Mouse (Mus musculus): Measurements from ENCODE around the gene Olfr825. TPM values are rescaled to one million over a fixed set of nuclear protein-coding genes. Genes with fewer than 3 reads are reported as not detected.
"Not testable (repeated sequence)": the region's sequence is repeated elsewhere in the genome, so short reads cannot be mapped to it uniquely, and the experiment has no call there.

Olfr825 gene
- polyA plus RNA-seq (2012; rRNA removed), result not detected in 2 replicates

GRCm38 (mm10) chr10:130166666-130167065 lies at the start of gene Olfr825:
Olfr825 (minus strand) TSS chr10:130166766.
- H3K27ac ChIP-seq (ENCODE audit: control insufficient read depth, insufficient read depth, low read length), result no peak within 1 kb of the TSS
- no peak for DNase-seq
- H3K4me3 ChIP-seq (ENCODE audit: control insufficient read depth, insufficient read depth, low read length), result no peak within 1 kb of the TSS
- no peaks in the 10 kb centered on the region for H3K36me3 ChIP-seq (ENCODE audit: control insufficient read depth, insufficient read depth, low read length)
- H3K4me1 ChIP-seq (replicated peaks; ENCODE audit: control insufficient read depth, insufficient read depth, low read length), result no peaks in the 10 kb centered on the region
- TF ChIP-seq POLR2A (IDR thresholded peaks at IDR 0.05; ENCODE audit: control insufficient read depth, extremely low read depth, insufficient read depth, low read length, poor library complexity) (no peak), CTCF (IDR thresholded peaks at IDR 0.05; ENCODE audit: borderline replicate concordance, control insufficient read depth, extremely low read depth, insufficient read depth, low read length, poor library complexity) (no peak)
- H3K27me3 ChIP-seq (ENCODE audit: control insufficient read depth, insufficient read depth, low read length), result no peaks in the 10 kb centered on the region

DNA sequence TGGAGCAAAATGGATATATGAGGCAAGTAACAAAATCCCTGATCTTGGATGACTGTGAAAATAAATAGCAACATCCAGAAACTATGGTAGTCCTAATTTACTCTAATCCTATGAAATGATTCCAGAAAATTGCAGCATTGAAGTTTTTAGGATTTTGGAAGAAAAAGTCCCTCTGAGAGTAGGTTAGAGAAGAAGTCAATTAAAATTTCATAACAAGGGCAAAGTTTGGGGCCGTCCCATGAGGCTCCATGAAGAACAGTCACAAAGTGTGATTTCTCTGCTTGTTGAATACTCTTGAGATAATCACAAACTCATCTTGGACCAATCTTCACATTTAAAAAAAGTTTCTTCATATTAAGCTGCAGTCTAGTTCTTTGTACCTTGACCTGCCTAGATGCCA lies 47.7 kb upstream of the Olfr825 start, which contains the start of gene Olfr827:
TSS of gene Olfr827 (minus strand) at position 101 of the 400 bp plus-strand sequence.
- Histone ChIP-seq H3K36me3 (ENCODE audit: control insufficient read depth, insufficient read depth, low read length) (no peaks in the 10 kb centered on the region), H3K4me3 (ENCODE audit: control insufficient read depth, insufficient read depth, low read length) (no peak within 1 kb of the TSS), H3K27ac (ENCODE audit: control insufficient read depth, insufficient read depth, low read length) (no peak within 1 kb of the TSS), H3K27me3 (ENCODE audit: control insufficient read depth, insufficient read depth, low read length) (no peaks in the 10 kb centered on the region), H3K4me1 (replicated peaks; ENCODE audit: control insufficient read depth, insufficient read depth, low read length) (no peaks in the 10 kb centered on the region)
- TF ChIP-seq POLR2A (IDR thresholded peaks at IDR 0.05; ENCODE audit: control insufficient read depth, extremely low read depth, insufficient read depth, low read length, poor library complexity) (no peak), CTCF (IDR thresholded peaks at IDR 0.05; ENCODE audit: borderline replicate concordance, control insufficient read depth, extremely low read depth, insufficient read depth, low read length, poor library complexity) (no peak)
- 88% methylated on average over 1 of the region's 1 CpGs for WGBS
- DNase-seq, result no peak

GRCm38 (mm10) chr10:130184086-130184485 lies 17.5 kb upstream of the Olfr825 start, which contains the start of gene Olfr826:
Olfr826 (minus strand) TSS chr10:130184186.
- DNase-seq, result no peak
- Histone ChIP-seq H3K36me3 (ENCODE audit: control insufficient read depth, insufficient read depth, low read length) (no peaks in the 10 kb centered on the region), H3K27me3 (ENCODE audit: control insufficient read depth, insufficient read depth, low read length) (no peaks in the 10 kb centered on the region), H3K4me1 (replicated peaks; ENCODE audit: control insufficient read depth, insufficient read depth, low read length) (no peaks in the 10 kb centered on the region), H3K27ac (ENCODE audit: control insufficient read depth, insufficient read depth, low read length) (no peak within 1 kb of the TSS), H3K4me3 (ENCODE audit: control insufficient read depth, insufficient read depth, low read length) (no peak within 1 kb of the TSS)
- TF ChIP-seq CTCF (IDR thresholded peaks at IDR 0.05; ENCODE audit: borderline replicate concordance, control insufficient read depth, extremely low read depth, insufficient read depth, low read length, poor library complexity), result no peak
- no peak for TF ChIP-seq POLR2A (IDR thresholded peaks at IDR 0.05; ENCODE audit: control insufficient read depth, extremely low read depth, insufficient read depth, low read length, poor library complexity)
- WGBS, result 79% methylated on average over 1 of the region's 1 CpGs

GRCm38 (mm10) chr10:130165196-130165595 lies 1.4 kb downstream of the Olfr825 start:
- no peak for DNase-seq
- Histone ChIP-seq H3K27ac (ENCODE audit: control insufficient read depth, insufficient read depth, low read length) (no peak overlapping the region), H3K36me3 (ENCODE audit: control insufficient read depth, insufficient read depth, low read length) (no peaks in the 10 kb centered on the region), H3K27me3 (ENCODE audit: control insufficient read depth, insufficient read depth, low read length) (no peaks in the 10 kb centered on the region), H3K4me1 (replicated peaks; ENCODE audit: control insufficient read depth, insufficient read depth, low read length) (no peaks in the 10 kb centered on the region), H3K4me3 (ENCODE audit: control insufficient read depth, insufficient read depth, low read length) (no peak overlapping the region)
- TF ChIP-seq POLR2A (IDR thresholded peaks at IDR 0.05; ENCODE audit: control insufficient read depth, extremely low read depth, insufficient read depth, low read length, poor library complexity) (no peak), CTCF (IDR thresholded peaks at IDR 0.05; ENCODE audit: borderline replicate concordance, control insufficient read depth, extremely low read depth, insufficient read depth, low read length, poor library complexity) (no peak)

GRCm38 (mm10) chr10:130144121-130144520 lies 22.4 kb downstream of the Olfr825 start:
- H3K36me3 ChIP-seq (ENCODE audit: control insufficient read depth, insufficient read depth, low read length), result no peaks in the 10 kb centered on the region
- TF ChIP-seq CTCF (IDR thresholded peaks at IDR 0.05; ENCODE audit: borderline replicate concordance, control insufficient read depth, extremely low read depth, insufficient read depth, low read length, poor library complexity) (no peak), POLR2A (IDR thresholded peaks at IDR 0.05; ENCODE audit: control insufficient read depth, extremely low read depth, insufficient read depth, low read length, poor library complexity) (no peak)

DNA sequence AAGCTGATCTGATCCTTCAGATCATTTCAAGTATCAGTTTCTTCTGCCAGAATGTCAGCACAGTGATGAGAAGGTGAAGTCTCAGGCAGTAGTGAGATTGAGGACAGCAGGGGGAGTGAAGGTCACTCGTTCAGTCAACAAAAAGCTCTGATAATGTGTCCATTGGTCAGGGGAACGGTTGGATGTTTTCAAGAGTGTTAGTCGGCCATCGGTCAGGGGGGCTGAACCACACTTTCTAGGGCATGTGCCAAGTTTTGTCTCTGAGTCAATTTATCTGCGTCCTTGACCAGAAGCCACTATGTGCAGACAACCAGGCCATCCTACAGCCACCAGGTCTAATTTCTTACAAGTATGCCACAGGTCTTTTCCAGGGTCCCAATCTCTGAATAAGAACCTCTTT lies 24.1 kb downstream of the Olfr825 start:
- not testable (repeated sequence) for H3K36me3 ChIP-seq (ENCODE audit: control insufficient read depth, insufficient read depth, low read length); H3K4me1 ChIP-seq (replicated peaks; ENCODE audit: control insufficient read depth, insufficient read depth, low read length); H3K27me3 ChIP-seq (ENCODE audit: control insufficient read depth, insufficient read depth, low read length); H3K4me3 ChIP-seq (ENCODE audit: control insufficient read depth, insufficient read depth, low read length); DNase-seq; H3K27ac ChIP-seq (ENCODE audit: control insufficient read depth, insufficient read depth, low read length)
- 90% methylated on average over 5 of the region's 5 CpGs for WGBS

More at GRCm38 (mm10) chr10:130144121-130144520, 22.4 kb downstream of the Olfr825 start:
- Histone ChIP-seq H3K4me1 (replicated peaks; ENCODE audit: control insufficient read depth, insufficient read depth, low read length) (no peaks in the 10 kb centered on the region), H3K27me3 (ENCODE audit: control insufficient read depth, insufficient read depth, low read length) (no peaks in the 10 kb centered on the region), H3K27ac (ENCODE audit: control insufficient read depth, insufficient read depth, low read length) (no peak overlapping the region), H3K4me3 (ENCODE audit: control insufficient read depth, insufficient read depth, low read length) (no peak overlapping the region)
- 73% methylated on average over 5 of the region's 5 CpGs for WGBS
- no peak for DNase-seq

GRCm38 (mm10) chr10:130134811-130135210 lies 31.8 kb downstream of the Olfr825 start:
- Histone ChIP-seq H3K4me1 (replicated peaks; ENCODE audit: control insufficient read depth, insufficient read depth, low read length) (no peaks in the 10 kb centered on the region), H3K27ac (ENCODE audit: control insufficient read depth, insufficient read depth, low read length) (no peak overlapping the region), H3K27me3 (ENCODE audit: control insufficient read depth, insufficient read depth, low read length) (no peaks in the 10 kb centered on the region), H3K4me3 (ENCODE audit: control insufficient read depth, insufficient read depth, low read length) (no peak overlapping the region), H3K36me3 (ENCODE audit: control insufficient read depth, insufficient read depth, low read length) (no peaks in the 10 kb centered on the region)
- DNase-seq, result no peak
- no peak for TF ChIP-seq CTCF (IDR thresholded peaks at IDR 0.05; ENCODE audit: borderline replicate concordance, control insufficient read depth, extremely low read depth, insufficient read depth, low read length, poor library complexity)
- no peak for TF ChIP-seq POLR2A (IDR thresholded peaks at IDR 0.05; ENCODE audit: control insufficient read depth, extremely low read depth, insufficient read depth, low read length, poor library complexity)

DNA sequence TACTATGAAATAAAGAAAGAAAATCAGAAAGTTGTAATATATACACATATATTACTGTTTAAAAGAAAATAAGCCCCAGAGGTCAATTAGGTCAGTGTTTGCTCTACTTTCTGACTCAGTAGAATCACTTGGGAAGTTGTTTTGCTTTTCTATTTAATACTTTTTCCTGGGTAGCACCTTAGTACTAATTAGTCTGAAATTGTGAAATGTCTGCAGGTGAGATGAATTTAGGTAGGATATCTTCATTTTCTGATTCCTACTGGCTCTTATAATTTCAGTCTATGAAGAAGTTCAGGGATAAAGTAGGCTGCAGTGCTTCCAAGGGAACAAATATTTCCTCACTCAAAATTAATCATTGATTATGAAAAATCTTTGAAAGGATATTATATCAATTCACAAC lies 36.7 kb downstream of the Olfr825 start, which contains the start of gene Olfr824:
TSS of gene Olfr824 (minus strand) at position 101 of the 400 bp plus-strand sequence.
- H3K4me3 ChIP-seq (ENCODE audit: control insufficient read depth, insufficient read depth, low read length); H3K27ac ChIP-seq (ENCODE audit: control insufficient read depth, insufficient read depth, low read length); H3K36me3 ChIP-seq (ENCODE audit: control insufficient read depth, insufficient read depth, low read length); H3K27me3 ChIP-seq (ENCODE audit: control insufficient read depth, insufficient read depth, low read length); DNase-seq; H3K4me1 ChIP-seq (replicated peaks; ENCODE audit: control insufficient read depth, insufficient read depth, low read length): not testable (repeated sequence)

- not testable (repeated sequence) for H3K4me3 ChIP-seq (ENCODE audit: control insufficient read depth, insufficient read depth, low read length); H3K27me3 ChIP-seq (ENCODE audit: control insufficient read depth, insufficient read depth, low read length); H3K36me3 ChIP-seq (ENCODE audit: control insufficient read depth, insufficient read depth, low read length); H3K4me1 ChIP-seq (replicated peaks; ENCODE audit: control insufficient read depth, insufficient read depth, low read length); H3K27ac ChIP-seq (ENCODE audit: control insufficient read depth, insufficient read depth, low read length); DNase-seq
- WGBS, result 84% methylated on average over 3 of the region's 3 CpGs
Observed at GRCm38 (mm10) chr10:130116045-130116444, 50.5 kb downstream of the Olfr825 start.

GRCm38 (mm10) chr10:130115283-130115682 lies 51.3 kb downstream of the Olfr825 start, which contains the start of gene Olfr823:
Olfr823 (minus strand) TSS chr10:130115383.
- H3K27ac ChIP-seq (ENCODE audit: control insufficient read depth, insufficient read depth, low read length); H3K27me3 ChIP-seq (ENCODE audit: control insufficient read depth, insufficient read depth, low read length); DNase-seq; H3K36me3 ChIP-seq (ENCODE audit: control insufficient read depth, insufficient read depth, low read length); H3K4me1 ChIP-seq (replicated peaks; ENCODE audit: control insufficient read depth, insufficient read depth, low read length); H3K4me3 ChIP-seq (ENCODE audit: control insufficient read depth, insufficient read depth, low read length): not testable (repeated sequence)
- 92% methylated on average over 1 of the region's 1 CpGs for WGBS
